Mouse (Mus musculus): ENCODE measurements around the gene Ryr2.

Gene Ryr2

GRCm38 (mm10) chr13:12039967-12040366 is 66.8 kb downstream of the Ryr2 start:
- DNase-seq (ENCODE audit: extremely low read depth, low read depth, low spot score): no peak

- DNase-seq (ENCODE audit: extremely low read depth, low read depth, low spot score): no peak
Measured at GRCm38 (mm10) chr13:12038676-12039075, 68.1 kb downstream of the Ryr2 start.

GRCm38 (mm10) chr13:12037241-12037640 is 69.5 kb downstream of the Ryr2 start:
- no peak for DNase-seq (ENCODE audit: extremely low read depth, low read depth, low spot score)

- DNase-seq (ENCODE audit: extremely low read depth, low read depth, low spot score): no peak
Measured at GRCm38 (mm10) chr13:12036834-12037233, 69.9 kb downstream of the Ryr2 start.

- no peak for DNase-seq (ENCODE audit: extremely low read depth, low read depth, low spot score)
Measured at GRCm38 (mm10) chr13:12033914-12034313, 72.8 kb downstream of the Ryr2 start.

GRCm38 (mm10) chr13:12033272-12033671 is 73.5 kb downstream of the Ryr2 start:
- no peak for DNase-seq (ENCODE audit: extremely low read depth, low read depth, low spot score)

GRCm38 (mm10) chr13:12029841-12030240 is 76.9 kb downstream of the Ryr2 start:
- DNase-seq (ENCODE audit: extremely low read depth, low read depth, low spot score): no peak

GRCm38 (mm10) chr13:12029326-12029725 is 77.4 kb downstream of the Ryr2 start:
- no peak for DNase-seq (ENCODE audit: extremely low read depth, low read depth, low spot score)

GRCm38 (mm10) chr13:12018046-12018445 is 88.7 kb downstream of the Ryr2 start:
- no peak for DNase-seq (ENCODE audit: extremely low read depth, low read depth, low spot score)

- DNase-seq (ENCODE audit: extremely low read depth, low read depth, low spot score): no peak
Measured at GRCm38 (mm10) chr13:12013986-12014385, 92.8 kb downstream of the Ryr2 start.

- no peak for DNase-seq (ENCODE audit: extremely low read depth, low read depth, low spot score)
Measured at GRCm38 (mm10) chr13:12008995-12009689, 97.6 kb downstream of the Ryr2 start.

- DNase-seq (ENCODE audit: extremely low read depth, low read depth, low spot score): no peak
Measured at GRCm38 (mm10) chr13:12007579-12007978, 99.2 kb downstream of the Ryr2 start.

- DNase-seq (ENCODE audit: extremely low read depth, low read depth, low spot score): no peak
Measured at GRCm38 (mm10) chr13:12001891-12002294, 104.9 kb downstream of the Ryr2 start.

- no peak for DNase-seq (ENCODE audit: extremely low read depth, low read depth, low spot score)
Measured at GRCm38 (mm10) chr13:11999851-12000250, 106.9 kb downstream of the Ryr2 start.

- DNase-seq (ENCODE audit: extremely low read depth, low read depth, low spot score): no peak
Measured at GRCm38 (mm10) chr13:11997366-11997765, 109.4 kb downstream of the Ryr2 start.

GRCm38 (mm10) chr13:11987556-11987955 is 119.2 kb downstream of the Ryr2 start:
- no peak for DNase-seq (ENCODE audit: extremely low read depth, low read depth, low spot score)

- DNase-seq (ENCODE audit: extremely low read depth, low read depth, low spot score): no peak
Measured at GRCm38 (mm10) chr13:11985056-11985455, 121.7 kb downstream of the Ryr2 start.

GRCm38 (mm10) chr13:11978997-11979396 is 127.7 kb downstream of the Ryr2 start:
- no peak for DNase-seq (ENCODE audit: extremely low read depth, low read depth, low spot score)

GRCm38 (mm10) chr13:11978359-11978758 is 128.4 kb downstream of the Ryr2 start:
- no peak for DNase-seq (ENCODE audit: extremely low read depth, low read depth, low spot score)

GRCm38 (mm10) chr13:11977606-11978005 is 129.1 kb downstream of the Ryr2 start:
- no peak for DNase-seq (ENCODE audit: extremely low read depth, low read depth, low spot score)

GRCm38 (mm10) chr13:11964391-11964790 is 142.4 kb downstream of the Ryr2 start:
- no peak for DNase-seq (ENCODE audit: extremely low read depth, low read depth, low spot score)

GRCm38 (mm10) chr13:11959488-11960174 is 147.1 kb downstream of the Ryr2 start:
- DNase-seq (ENCODE audit: extremely low read depth, low read depth, low spot score): no peak

- no peak for DNase-seq (ENCODE audit: extremely low read depth, low read depth, low spot score)
Measured at GRCm38 (mm10) chr13:11958854-11959253, 147.9 kb downstream of the Ryr2 start.

All from fat pad, adult 2 months (tissue).